Mouse (Mus musculus) brain, embryonic 14.5 days (tissue): ENCODE results near the gene Mcf2l.

Source experiments
- CTCF ChIP-seq: fragments of 200-500 bp; IDR thresholded peaks from 2 replicates; pipeline ENCODE4 v1.5.1; 2012; ENCODE audit warnings: inconsistent platforms, mild to moderate bottlenecking, moderate library complexity, borderline replicate concordance; ENCODE audit not compliant: insufficient read depth, insufficient read length; ENCODE audit errors: extremely low read depth
- POLR2A ChIP-seq: fragments of 200-500 bp; IDR thresholded peaks from 2 replicates; pipeline ENCODE4 v1.6.1; 2012; ENCODE audit warnings: mild to moderate bottlenecking, inconsistent platforms, borderline replicate concordance; ENCODE audit not compliant: poor library complexity, insufficient read depth, insufficient read length, severe bottlenecking; ENCODE audit errors: extremely low read depth

DNA sequence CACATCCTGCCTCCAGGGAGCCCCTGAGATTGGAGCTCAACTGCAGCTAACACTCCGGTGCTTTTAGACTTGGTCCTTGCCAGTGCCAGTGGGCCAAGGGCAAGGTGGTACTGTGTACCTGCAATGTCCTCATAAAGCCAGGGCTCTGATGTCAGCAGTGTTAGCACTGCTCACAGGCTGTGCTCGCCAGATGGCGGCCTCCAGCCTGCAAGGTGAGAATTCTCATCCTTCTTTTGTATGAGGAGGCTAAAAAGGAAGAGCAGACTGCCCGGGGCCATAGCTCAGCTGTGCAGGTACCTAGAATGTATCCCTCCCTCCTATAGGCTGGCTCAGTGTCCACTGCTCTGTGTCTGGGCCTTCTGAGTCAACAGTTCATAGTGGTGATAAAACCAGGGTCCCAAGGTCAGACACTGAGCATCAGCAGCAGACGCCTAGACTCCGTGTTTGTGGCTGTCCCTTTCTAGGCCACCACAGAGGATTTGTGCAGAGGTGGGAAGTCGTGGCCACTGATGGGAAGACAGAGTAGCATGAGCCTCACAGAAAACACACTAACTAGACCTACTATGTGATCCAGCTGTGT, 77.5 kb downstream of the Mcf2l start:
- TF ChIP-seq CTCF (no peak), POLR2A (no peak)
